Mouse (Mus musculus): ENCODE data around the gene Malsu1.

The Malsu1 gene

GRCm38 (mm10) chr6:49074117-49074490 is 509 bp downstream of the Malsu1 start:
- no peak for DNase-seq (ENCODE audit: low spot score)

- DNase-seq (ENCODE audit: low spot score) = no peak
Observed at GRCm38 (mm10) chr6:49077894-49078293, 4.3 kb downstream of the Malsu1 start.

GRCm38 (mm10) chr6:49079313-49079712 is 5.7 kb downstream of the Malsu1 start:
- DNase-seq (ENCODE audit: low spot score) = no peak

GRCm38 (mm10) chr6:49083008-49083407 is 9.4 kb downstream of the Malsu1 start:
- no peak for DNase-seq (ENCODE audit: low spot score)

GRCm38 (mm10) chr6:49094968-49095367 is 21.4 kb downstream of the Malsu1 start:
- DNase-seq (ENCODE audit: low spot score) = no peak

- peak; percentile 13 for DNase-seq (ENCODE audit: low spot score)
Observed at GRCm38 (mm10) chr6:49096421-49096820, 22.8 kb downstream of the Malsu1 start.

- DNase-seq (ENCODE audit: low spot score) = peak; percentile 38
Observed at GRCm38 (mm10) chr6:49096933-49097461, 23.4 kb downstream of the Malsu1 start.

GRCm38 (mm10) chr6:49097596-49098110 is 24.1 kb downstream of the Malsu1 start:
- no peak for DNase-seq (ENCODE audit: low spot score)

- no peak for DNase-seq (ENCODE audit: low spot score)
Observed at GRCm38 (mm10) chr6:49099086-49099485, 25.5 kb downstream of the Malsu1 start.

- DNase-seq (ENCODE audit: low spot score) = no peak
Observed at GRCm38 (mm10) chr6:49106746-49107500, 33.3 kb downstream of the Malsu1 start.

GRCm38 (mm10) chr6:49109196-49109595 is 35.6 kb downstream of the Malsu1 start:
- no peak for DNase-seq (ENCODE audit: low spot score)

- DNase-seq (ENCODE audit: low spot score) = no peak
Observed at GRCm38 (mm10) chr6:49113895-49114294, 40.3 kb downstream of the Malsu1 start.

- no peak for DNase-seq (ENCODE audit: low spot score)
Observed at GRCm38 (mm10) chr6:49114457-49114856, 40.9 kb downstream of the Malsu1 start.

GRCm38 (mm10) chr6:49115550-49115949 is 42.0 kb downstream of the Malsu1 start:
- DNase-seq (ENCODE audit: low spot score) = no peak

- DNase-seq (ENCODE audit: low spot score) = no peak
Observed at GRCm38 (mm10) chr6:49116241-49116640, 42.6 kb downstream of the Malsu1 start.

- no peak for DNase-seq (ENCODE audit: low spot score)
Observed at GRCm38 (mm10) chr6:49118446-49118845, 44.9 kb downstream of the Malsu1 start.

- DNase-seq (ENCODE audit: low spot score) = no peak
Observed at GRCm38 (mm10) chr6:49119462-49120135, 46.0 kb downstream of the Malsu1 start.

- DNase-seq (ENCODE audit: low spot score) = no peak
Observed at GRCm38 (mm10) chr6:49120370-49120769, 46.8 kb downstream of the Malsu1 start.

- no peak for DNase-seq (ENCODE audit: low spot score)
Observed at GRCm38 (mm10) chr6:49130328-49130727, 56.7 kb downstream of the Malsu1 start.

- DNase-seq (ENCODE audit: low spot score) = no peak
Observed at GRCm38 (mm10) chr6:49131855-49132254, 58.3 kb downstream of the Malsu1 start.

GRCm38 (mm10) chr6:49132352-49133090 is 58.9 kb downstream of the Malsu1 start:
- no peak for DNase-seq (ENCODE audit: low spot score)
